Mouse (Mus musculus) small intestine, adult 2 months (tissue): ENCODE measurements around the gene Atp8b2.

Experiments
- CTCF ChIP-seq: fragments of 200-500 bp; IDR thresholded peaks from 2 replicates; pipeline ENCODE4 v1.5.1; 2012; ENCODE audit warnings: low read depth, mild to moderate bottlenecking, control low read depth, inconsistent platforms, low read length, moderate library complexity, mixed read lengths; ENCODE audit not compliant: insufficient replicate concordance, insufficient read length; ENCODE audit errors: extremely low read depth
- POLR2A ChIP-seq: fragments of 200-500 bp; IDR thresholded peaks from 2 replicates; pipeline ENCODE4 v1.6.1; 2012; ENCODE audit warnings: low read depth, mild to moderate bottlenecking, control low read depth, inconsistent platforms, low read length, moderate library complexity

GRCm38 (mm10) chr3:89965972-89966371 is 2.7 kb upstream of the Atp8b2 start:
- TF ChIP-seq POLR2A, result no peak
- TF ChIP-seq CTCF, result no peak
